Mouse (Mus musculus) cerebellum, adult 11 months (tissue): ENCODE measurements at regions not wholly inside any gene's neighbourhood (a gene's known extent, or its start where the extent isn't known, plus 50 kb on each side); places are given as distances from the start of the nearest gene placed in this dataset.

Experiments
- DNase-seq: peaks from one replicate; pipeline ENCODE4 v3.0.0; 2022

DNA sequence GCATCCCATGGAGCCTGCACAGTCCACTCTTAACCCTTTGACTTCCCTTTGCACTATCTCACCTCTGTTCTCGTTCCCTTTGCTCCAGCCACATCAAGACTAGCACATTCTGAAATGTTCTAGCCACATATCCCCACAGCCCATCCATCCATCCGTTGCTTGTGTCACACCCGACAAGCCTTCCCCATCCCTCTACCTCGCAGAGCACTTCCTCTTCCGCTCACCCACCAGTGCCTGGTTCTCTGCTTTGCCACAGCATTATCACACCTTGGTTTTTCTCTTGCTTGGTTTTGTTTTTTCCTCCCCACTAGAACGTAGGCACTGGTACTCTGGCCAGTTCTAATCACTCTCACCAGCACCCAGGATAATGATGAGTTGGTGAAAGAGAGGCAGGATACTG lies 61.5 kb upstream of the Eomes start:
- no peak for DNase-seq

DNA sequence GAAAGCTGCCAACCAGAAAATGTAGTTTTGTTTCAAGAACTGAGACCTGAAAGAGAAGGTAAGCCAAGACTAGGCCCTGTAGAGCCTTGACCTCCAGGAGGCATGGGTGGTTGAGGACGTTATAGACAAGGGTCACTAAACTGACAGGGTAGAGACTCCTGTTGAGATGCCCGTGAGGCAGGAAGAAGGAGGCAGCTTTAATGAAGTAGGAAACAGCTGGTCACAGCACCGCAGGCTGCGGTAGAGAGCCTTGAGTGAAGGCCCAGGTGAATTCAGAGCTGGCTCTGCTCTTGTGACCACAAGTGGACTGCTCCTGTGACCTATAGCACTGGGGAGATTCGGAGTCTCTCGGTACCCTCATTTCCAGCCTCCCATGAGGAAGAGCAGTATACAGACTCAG lies 53.7 kb upstream of the Eomes start:
- no peak for DNase-seq
